Mouse (Mus musculus): ENCODE measurements around the gene E2f3. TPM values are rescaled to one million over a fixed set of nuclear protein-coding genes. Genes with fewer than 3 reads are reported as not detected.

The E2f3 gene
- total RNA-seq, 1 experiment from 2014 or later, result 18.9 TPM

GRCm38 (mm10) chr13:29902676-29903075 lies 83.2 kb downstream of the E2f3 start:
- ATAC-seq (replicated peaks in 1 of 2; ENCODE audit: insufficient read depth in 1 of 2, low FRiP score in 2 of 2, low TSS enrichment in 1 of 2, low read depth in 1 of 2, poor library complexity in 2 of 2, severe bottlenecking in 2 of 2), result no peak

GRCm38 (mm10) chr13:29901641-29902040 lies 84.2 kb downstream of the E2f3 start:
- ATAC-seq (replicated peaks in 1 of 2; ENCODE audit: insufficient read depth in 1 of 2, low FRiP score in 2 of 2, low TSS enrichment in 1 of 2, low read depth in 1 of 2, poor library complexity in 2 of 2, severe bottlenecking in 2 of 2), result no peak

GRCm38 (mm10) chr13:29866780-29867179 lies 119.1 kb downstream of the E2f3 start:
- ATAC-seq (replicated peaks in 1 of 2; ENCODE audit: insufficient read depth in 1 of 2, low FRiP score in 2 of 2, low TSS enrichment in 1 of 2, low read depth in 1 of 2, poor library complexity in 2 of 2, severe bottlenecking in 2 of 2), result no peak

GRCm38 (mm10) chr13:29864331-29864730 lies 121.5 kb downstream of the E2f3 start:
- no peak for ATAC-seq (replicated peaks in 1 of 2; ENCODE audit: insufficient read depth in 1 of 2, low FRiP score in 2 of 2, low TSS enrichment in 1 of 2, low read depth in 1 of 2, poor library complexity in 2 of 2, severe bottlenecking in 2 of 2)

- no peak for ATAC-seq (replicated peaks in 1 of 2; ENCODE audit: insufficient read depth in 1 of 2, low FRiP score in 2 of 2, low TSS enrichment in 1 of 2, low read depth in 1 of 2, poor library complexity in 2 of 2, severe bottlenecking in 2 of 2)
These were observed 125.8 kb downstream of the E2f3 start for GRCm38 (mm10) chr13:29860087-29860486.

GRCm38 (mm10) chr13:29857436-29857835 lies 128.4 kb downstream of the E2f3 start:
- ATAC-seq (replicated peaks in 1 of 2; ENCODE audit: insufficient read depth in 1 of 2, low FRiP score in 2 of 2, low TSS enrichment in 1 of 2, low read depth in 1 of 2, poor library complexity in 2 of 2, severe bottlenecking in 2 of 2), result peak; percentile 70 to 82

Other genes starting within 250 kb of the E2f3 start
- gene Cdkal1, start 130.4 kb downstream of the E2f3 start, total RNA-seq (2017), result 51.3 and 57.8 TPM in 2 replicates
- 11.0 and 12.3 TPM in 2 replicates for gene Mboat1, start 150.4 kb upstream of the E2f3 start, total RNA-seq (2017)